Mouse (Mus musculus): ENCODE results near the gene Gm21900.
"Not testable (repeated sequence)": the region's sequence is repeated elsewhere in the genome, so short reads cannot be mapped to it uniquely, and the experiment has no call there.

Gm21900 gene

DNA sequence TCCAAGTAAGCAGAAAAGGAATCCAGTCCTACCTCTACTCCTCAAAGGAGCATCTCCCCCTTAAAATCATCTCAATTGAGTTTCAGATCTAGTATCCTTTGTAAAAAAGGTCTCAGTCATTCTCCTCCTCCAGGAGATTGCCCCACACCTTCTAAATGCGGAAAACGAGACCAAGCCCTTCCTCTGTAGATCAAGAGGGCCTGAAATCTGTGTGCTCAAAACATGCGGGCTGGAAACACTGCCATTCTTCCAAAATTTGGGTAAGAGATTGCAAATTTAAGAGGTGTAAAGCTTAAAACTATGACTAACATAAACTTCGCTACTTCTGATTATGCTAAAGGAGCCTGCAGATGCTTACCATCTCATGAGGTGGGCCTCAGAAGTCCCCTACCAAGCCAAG, at the start of gene Gm21900:
Gene Gm21900, plus strand, starts transcription at position 301 of the 400 bp plus-strand sequence.
- not testable (repeated sequence) for DNase-seq (ENCODE audit: extremely low read depth, low read depth, low spot score)

DNA sequence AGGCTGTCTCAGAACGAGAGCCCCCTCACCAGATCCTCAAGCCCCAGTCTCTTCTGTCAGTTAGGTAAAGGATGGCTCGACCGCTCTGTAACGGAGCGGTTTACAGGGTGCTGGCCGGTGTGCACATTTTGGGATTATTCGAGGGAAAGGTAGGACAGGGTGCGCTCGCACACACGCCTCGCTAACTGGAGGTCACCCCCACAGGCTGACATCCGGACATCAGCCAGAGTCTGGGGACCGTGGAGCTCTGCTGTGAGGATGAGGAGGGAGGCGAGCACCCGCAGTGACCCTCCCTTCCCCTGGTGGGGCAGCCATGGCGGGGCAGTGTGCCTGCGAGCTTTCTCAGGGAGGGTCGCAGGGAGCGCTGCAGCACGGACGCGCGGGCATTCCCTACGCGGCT, 27.4 kb downstream of the Gm21900 start:
- not testable (repeated sequence) for DNase-seq (ENCODE audit: extremely low read depth, low read depth, low spot score)
